Mouse (Mus musculus) olfactory bulb, adult 2 months (tissue): ENCODE results near the gene Hivep1.

Experiments
- CTCF ChIP-seq: fragments of 200-500 bp; IDR thresholded peaks from 2 replicates; pipeline ENCODE4 v1.5.1; 2012; ENCODE audit warnings: low read depth, mild to moderate bottlenecking, low read length, moderate library complexity; ENCODE audit not compliant: insufficient read depth
- POLR2A ChIP-seq: fragments of 200-500 bp; IDR thresholded peaks from 2 replicates; pipeline ENCODE4 v1.6.1; 2012; ENCODE audit warnings: mild to moderate bottlenecking, low read depth, low read length, moderate library complexity; ENCODE audit not compliant: insufficient read depth

GRCm38 (mm10) chr13:42197656-42198055, 145.8 kb downstream of the Hivep1 start:
- TF ChIP-seq CTCF (no peak), POLR2A (no peak)
